Mouse (Mus musculus) frontal cortex, postnatal 14 days (tissue): ENCODE data around the gene Man2a1.
"Not testable (repeated sequence)": the region's sequence is repeated elsewhere in the genome, so short reads cannot be mapped to it uniquely, and the experiment has no call there.

Experiments used
- DNase-seq, 2 experiments: peaks; one replicate each; pipeline ENCODE4 v3.0.0; 2022; ENCODE audit warnings: low spot score in 2 of 2

Man2a1 gene

DNA sequence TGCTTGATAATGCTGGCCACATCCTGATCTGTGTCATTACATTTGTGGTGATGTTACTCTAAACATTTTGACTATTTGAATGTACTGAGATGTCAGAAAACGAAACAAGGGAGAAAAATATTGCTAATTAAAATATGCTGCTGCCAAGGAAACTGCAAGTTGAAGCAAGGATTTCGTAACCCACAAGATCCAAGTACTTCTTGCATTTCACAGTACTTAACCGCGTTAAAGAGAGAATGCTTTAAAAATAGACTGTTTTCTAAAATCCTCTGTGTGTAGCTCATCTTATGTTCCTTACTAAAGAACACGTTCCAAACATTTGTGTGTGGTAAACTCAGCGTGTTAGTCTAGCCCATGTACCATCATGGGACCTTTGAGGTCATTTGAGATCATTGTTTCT lies 153.0 kb downstream of the Man2a1 start:
- DNase-seq, result no peak

DNA sequence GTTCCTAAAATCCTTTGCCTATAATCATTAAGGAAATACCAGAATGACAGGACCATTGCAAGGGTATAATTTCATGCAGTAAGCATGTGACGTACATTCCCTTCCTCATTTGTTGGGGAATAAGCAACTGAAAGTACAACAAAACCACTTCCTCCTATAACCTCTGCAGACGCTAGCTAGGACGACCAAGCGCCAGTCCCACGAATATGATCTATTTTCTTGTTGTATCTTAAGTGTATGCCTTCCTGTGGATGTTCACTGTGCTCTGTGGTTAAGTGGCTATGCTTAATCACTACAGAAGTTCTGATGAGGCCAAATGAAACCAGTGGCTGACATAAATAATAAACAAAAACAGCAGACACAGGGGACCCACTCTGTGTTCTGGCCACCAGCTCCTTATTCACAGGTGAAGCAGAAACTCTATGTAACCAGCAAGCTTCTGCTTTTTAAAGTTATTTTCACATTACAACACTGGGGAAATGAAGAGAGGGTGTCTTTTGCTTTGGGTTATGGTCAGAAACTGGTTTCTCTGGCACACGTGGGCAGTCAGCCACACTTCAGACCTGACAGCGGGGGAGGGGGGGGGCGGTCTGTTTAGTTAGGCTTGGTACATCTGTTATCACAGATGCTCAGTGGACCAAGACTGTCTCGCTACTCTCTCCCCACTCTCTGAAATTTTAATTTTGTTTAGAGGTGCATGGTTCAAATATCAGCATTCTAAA lies 153.8 kb downstream of the Man2a1 start:
- no peak for DNase-seq

DNA sequence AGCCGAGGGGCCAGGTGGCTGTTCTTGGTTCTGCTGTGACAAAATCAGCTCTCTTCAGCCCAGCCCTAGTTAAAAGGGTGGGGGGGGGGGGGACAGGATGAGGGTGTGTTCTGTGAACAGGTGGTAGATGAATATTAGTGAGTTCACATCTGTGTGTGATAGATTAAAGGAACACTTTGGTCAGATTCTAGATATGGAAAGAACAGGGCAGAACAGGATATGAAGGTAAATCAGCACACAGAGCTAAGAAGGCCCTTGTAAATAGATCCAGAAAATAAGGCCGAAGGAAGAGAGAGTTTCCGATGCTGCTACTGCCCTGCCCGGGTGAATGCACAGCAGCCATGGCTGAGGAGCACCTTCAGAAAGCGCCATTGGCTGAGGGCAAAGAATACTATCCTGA lies 154.7 kb downstream of the Man2a1 start:
- DNase-seq, result no peak

DNA sequence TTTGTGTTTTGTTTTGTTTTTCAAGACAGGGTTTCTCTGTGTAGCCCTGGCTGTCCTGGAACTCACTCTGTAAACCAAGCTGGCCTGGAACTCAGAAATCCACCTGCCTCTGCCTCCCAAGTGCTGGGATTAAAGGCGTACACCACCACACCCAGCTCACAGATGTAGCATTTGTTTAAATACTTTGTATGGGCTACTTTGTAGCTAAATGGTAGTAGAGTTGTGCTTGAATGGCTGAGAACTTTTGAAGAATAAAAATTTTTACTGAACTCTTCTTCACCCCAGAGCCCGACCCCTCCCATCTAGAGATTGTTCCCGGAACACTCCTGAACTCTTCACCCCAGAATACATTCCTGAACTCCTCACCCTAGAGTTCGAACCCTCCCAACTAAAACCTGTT lies 162.1 kb downstream of the Man2a1 start:
- not testable (repeated sequence) for DNase-seq

DNA sequence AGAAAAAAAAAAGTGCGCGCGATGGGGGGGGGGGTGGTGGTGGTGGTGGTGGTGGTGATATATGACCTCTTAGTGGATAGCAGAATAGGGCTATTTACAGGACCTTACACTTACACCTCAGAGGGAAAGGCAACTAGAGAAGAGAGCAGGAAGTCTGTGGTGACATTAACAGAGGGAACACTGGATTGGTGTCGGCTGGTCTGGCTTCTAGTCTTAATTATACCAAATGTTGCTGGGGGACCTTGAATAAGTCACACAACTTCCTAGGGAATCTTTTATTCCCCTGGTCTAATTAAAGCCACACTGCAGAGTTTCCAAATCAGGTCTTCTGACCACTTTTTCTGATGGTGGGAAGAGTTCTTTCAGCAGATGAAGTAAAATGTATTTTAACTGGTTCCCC lies 163.0 kb downstream of the Man2a1 start:
- DNase-seq, result no peak

DNA sequence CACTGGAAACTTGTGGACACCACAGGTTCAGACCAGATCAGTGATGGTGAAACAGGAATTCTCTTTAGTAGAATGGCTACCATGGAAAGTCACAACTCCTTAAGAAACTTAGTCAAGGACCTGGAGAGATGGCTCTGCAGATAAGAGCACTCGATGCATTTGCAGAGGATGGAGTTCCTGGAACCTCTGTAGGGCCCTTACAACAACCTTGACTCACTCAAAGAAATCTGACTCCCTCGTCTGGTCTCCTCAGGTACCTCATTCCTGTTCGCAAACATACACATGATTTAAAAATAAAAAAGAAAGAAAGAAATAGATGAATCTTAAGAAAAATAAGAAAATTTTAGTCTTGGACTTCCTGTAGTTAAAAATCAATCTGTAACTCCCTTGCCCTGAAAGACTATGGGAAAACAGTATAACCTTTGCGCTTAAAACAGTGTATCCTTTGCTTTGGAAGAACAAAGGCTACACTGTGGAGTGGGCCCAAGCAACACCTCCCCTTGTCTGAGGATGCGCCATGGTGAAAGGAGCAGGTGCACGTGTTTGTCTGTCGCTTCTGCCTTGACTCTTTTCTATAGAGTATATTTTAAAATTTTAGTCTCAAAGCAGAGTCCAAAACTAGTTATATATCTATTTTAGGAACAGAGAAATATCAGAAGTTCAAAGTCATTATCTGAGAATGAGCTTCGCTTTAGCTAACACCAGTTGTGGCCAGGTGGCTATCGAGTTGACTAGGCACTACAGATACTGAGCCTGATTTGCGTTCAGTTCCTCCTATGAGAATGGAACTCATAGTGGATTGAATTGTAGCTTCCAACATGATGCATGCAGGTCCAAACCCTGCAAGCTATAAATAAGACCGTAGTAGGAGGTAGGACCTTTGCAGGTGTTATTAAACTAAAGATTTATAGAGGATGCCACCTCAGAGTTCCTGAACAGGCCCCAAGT lies 163.9 kb downstream of the Man2a1 start:
- no peak for DNase-seq

DNA sequence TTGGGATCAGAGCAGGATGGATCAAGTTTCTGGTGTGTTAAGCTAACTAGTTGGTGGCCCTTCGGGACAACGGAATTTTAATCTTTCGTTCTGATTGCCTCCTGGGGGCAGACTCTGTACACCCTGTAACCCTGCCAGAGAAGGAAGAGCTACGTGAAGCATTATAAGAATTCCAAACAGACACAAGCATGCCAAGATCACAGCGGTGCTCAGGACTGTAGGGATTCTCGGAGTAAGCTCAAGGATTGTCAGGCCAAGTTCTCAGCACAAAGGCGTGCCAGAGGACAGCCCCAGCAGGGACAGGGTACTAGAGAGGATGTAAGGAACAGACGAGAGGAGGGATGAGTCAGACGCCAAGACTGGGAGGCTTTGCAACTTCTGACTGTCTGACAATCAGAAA lies 164.8 kb downstream of the Man2a1 start:
- DNase-seq, result no peak

DNA sequence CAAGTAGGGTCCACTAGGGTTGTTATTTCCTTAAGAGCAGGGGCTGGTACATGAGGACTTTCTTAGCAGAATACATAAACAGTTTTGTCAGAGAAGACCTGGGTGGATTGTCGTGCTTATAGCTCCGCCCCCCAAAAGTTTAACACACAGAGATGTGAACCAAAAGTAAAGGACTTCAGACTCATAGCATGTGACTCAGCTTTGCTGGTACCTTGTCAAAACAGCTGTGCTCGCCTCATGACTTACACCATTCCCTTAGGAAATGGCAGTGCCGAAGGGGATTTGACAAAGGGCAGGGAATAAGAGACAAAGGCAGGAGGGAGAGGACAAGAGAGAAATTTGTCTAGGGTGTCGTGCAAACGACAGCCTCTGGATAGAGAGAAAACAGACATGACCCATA lies 166.0 kb downstream of the Man2a1 start:
- no peak for DNase-seq

DNA sequence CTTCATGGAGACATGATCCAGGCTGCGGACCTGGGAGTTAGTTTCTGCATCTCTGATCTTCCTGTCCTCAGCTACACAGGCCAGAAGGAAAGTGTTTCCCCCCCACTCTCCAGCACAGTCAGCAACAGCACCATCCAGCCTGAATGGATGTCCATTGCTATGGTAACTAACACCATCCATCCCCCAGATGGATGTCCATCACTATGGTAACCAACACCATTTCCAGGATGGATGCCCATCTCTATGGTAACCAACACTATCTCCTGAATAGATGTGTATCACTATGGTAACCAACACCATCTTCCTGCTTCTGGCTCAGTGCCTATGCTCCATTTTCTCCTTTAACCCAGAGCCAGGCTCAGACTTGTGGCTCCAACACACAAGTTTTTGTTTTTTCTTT lies 169.7 kb downstream of the Man2a1 start:
- no peak for DNase-seq

DNA sequence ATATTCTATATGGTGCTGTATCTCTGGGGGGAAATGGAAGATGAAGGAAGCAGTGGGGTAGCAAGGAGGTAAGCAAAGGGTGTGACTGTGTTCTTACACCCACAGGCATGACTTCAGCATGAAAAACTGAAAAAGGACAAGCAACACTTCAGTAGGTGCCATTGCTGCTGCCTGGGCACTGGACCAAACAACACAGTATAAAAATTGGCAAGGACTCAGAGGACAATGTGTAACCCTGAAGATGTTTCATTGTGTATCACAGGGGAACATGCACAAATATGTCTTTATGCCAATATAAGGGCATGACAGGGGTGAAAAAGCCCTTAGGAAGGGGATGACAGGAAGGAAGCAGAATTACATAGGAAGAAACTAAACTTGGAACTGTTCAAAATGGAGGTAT lies 172.1 kb downstream of the Man2a1 start:
- DNase-seq, result no peak

DNA sequence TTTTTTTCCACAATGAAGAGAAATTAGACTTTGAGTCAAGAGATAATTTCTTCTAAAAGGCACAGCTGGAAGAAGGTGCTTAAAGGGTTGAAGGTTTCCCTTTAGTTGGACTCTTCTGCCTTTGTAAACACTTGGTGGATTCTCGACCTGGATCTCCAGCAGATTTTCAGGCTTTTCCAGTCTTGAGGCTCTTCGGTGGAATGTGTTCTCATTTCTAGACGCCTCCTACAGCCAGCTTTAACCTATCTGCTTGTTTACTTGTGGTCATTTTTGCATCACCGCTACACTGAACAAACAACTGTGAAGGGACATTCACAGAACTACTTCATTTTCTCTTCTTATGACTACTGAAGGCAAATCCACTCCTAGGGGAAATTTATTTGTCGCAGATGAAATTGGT lies 173.7 kb downstream of the Man2a1 start:
- no peak for DNase-seq

DNA sequence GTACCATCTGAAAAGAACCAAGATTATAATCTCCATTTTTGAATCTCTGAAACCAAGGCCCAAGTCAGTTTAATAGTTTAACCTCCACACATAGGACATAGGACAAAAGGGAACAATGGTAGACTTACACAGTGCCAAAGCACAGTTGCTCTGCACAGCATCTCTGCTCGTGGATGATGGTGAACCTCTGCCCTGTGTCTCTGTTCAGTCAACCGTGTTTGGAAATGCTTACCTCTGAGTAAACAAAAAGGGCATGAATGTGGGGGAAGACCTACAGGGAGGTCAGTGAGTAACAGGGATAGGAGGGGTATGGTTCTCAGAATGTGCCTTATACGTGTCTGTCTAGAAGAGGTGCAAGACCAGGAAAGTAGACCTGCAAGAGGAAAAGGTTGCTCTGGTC lies 177.8 kb downstream of the Man2a1 start:
- no peak for DNase-seq

DNA sequence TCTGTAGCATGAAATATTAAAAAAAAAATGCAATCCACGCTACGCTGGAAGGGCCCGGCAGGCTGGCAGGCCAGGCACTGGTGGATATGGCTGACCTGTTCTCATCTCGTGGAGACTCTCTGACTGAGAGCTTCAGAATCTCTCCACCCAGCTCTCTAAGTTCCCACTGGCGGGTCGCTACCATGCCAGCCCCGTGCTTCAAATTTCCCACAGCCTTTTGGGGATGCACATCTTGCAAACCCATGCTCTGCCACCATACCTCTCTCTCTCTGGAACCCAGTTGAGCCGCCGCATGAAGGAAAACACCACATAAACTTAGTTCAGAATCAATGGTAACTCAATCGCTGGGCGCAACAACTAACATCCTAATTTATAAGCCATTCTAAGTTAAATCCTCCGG lies 178.2 kb downstream of the Man2a1 start:
- DNase-seq, result no peak

DNA sequence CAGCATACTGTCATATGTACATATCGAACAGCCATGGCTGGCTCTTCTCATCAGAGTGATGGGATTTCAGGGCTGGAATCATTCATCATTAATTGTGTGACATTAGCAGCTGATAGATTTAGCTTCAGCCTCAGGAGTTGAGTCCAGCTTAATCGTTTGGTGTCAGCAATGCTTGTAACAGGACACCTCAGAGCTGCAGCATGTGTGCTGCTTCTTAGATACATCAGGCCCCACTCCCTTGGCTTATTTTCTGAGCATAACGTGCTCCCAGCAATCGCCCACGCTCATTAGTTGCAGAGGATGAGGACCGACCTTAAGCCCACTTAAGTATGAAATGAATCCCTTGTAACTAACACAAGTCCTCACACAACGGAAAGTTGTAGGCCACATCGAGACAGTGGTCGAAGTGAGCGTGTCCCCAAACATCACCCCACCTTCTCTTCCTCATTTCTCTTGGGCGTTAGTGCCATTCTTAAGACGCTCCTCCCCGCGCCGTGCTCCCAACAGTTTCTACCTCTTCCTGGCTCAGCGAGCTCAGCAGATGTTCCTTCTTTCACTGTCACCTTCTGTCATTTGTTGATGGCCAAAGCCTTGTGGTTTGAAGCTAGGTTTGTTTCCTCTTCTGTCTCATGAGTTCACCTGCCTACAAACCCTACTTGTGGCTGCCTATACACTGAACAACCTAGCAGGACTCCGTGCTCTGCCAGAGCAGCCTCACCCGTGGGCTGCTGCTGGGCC lies 180.4 kb downstream of the Man2a1 start:
- no peak for DNase-seq

DNA sequence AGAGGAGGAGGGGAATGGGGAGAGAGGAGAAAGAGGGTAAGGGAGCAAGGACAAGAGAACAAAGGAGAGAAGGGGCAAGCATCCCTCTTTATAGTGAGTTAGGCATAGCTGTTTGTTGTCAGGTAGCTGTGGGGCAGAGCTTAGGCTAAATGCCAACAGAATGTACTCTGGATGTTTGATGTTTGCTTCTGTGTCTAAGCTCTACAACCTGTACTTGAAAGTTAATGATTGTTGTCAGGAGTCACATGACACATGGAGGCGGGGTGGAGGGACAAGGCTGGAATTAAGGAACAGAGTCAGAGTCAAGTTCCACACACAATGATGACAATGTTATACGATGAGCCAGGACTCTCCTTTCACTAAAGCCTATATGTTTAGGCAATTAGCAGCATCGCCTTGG lies 181.8 kb downstream of the Man2a1 start:
- no peak for DNase-seq

DNA sequence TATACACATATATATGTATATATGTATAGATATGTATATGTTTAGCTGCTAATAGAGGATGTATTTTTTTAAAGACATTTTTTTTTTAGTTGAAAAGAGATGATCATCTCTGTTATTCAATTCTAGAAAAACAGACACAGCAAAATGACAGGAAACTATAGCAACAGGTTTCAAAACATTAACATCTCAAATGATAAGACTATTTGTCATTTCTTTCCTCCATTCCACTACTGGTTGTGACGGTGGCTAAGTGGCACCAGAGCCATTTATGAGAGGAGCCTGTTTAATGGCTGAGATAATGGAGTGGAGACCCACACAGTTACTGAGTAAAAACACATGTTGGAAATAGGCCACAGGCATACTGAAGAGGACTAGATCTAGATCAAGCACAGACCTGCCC lies 185.4 kb downstream of the Man2a1 start:
- no peak for DNase-seq

DNA sequence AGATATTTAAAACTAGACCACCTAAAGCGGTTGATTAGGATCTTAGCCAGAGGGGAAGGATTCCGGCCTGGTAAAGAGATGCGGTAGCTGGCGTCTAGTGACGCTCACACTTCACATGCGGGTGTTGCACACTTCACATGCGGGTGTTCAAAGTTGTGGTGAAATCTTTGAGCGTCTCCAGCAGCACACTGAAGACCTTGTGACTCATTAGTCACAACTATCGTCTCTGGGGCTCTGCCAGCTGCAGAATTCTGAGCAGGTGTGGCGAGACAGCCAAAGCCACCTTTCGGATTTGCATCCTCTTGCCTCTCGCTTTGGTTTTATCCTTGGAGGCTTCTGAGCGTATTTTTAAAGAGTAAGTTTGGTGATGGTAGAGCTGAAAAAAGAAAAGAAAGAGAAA lies 187.8 kb downstream of the Man2a1 start:
- DNase-seq, result no peak

DNA sequence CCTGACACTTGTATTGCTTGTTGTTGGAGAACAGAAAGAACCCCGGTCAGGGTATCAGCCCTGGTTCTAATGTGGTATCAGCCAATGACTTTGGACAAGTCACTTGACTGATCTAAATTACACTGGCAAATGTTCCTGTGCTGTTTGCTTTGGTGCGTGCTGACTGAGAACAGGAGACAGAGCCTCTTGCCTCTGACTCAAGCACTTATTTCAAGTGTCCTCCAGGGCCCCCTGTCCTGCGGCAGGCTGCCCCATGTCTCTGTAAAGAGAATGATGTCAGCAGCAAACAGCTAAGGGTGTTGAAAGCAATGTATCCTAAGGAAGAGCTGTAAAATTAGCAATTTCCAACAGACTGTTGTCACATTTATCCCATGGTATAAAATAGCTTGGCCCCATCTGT lies 188.6 kb downstream of the Man2a1 start:
- DNase-seq, result no peak

DNA sequence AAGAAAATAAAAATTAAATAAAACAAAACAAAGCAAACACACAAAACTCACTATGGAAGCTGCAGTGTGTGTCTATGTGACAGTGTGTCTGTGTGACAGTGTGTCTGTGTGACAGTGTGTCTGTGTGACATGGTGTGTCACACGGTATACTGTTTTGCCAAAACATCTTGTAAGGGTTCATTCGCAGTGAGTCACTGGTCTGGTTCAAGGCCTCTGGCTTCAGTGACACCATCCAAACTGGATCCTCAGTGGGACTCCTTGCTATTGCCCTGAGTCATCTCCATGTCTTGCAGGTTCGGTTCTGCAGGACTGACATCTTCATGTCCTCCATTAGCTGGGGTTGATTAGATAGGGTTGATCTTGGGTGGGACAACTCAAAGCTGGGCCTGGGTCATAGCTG lies 191.5 kb downstream of the Man2a1 start:
- no peak for DNase-seq

DNA sequence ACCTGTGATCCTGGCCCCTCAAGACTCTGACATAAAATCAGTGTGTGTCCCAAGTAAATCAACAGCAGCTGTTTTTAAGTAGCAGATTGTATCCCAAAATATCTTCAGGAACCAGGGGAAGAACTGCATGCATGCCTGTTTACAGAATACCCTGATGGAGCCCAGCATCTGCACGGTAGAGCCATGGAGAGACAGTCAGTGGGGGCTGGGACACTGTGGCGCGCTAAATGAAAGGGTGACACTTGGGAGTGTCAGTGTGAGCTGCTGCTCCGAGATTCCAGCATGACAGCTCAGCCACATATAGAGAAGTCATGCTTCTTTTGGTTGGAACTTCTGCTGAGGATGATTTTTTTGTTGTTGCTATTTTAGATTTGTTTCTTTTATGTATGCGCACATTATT lies 192.1 kb downstream of the Man2a1 start:
- DNase-seq, result no peak

DNA sequence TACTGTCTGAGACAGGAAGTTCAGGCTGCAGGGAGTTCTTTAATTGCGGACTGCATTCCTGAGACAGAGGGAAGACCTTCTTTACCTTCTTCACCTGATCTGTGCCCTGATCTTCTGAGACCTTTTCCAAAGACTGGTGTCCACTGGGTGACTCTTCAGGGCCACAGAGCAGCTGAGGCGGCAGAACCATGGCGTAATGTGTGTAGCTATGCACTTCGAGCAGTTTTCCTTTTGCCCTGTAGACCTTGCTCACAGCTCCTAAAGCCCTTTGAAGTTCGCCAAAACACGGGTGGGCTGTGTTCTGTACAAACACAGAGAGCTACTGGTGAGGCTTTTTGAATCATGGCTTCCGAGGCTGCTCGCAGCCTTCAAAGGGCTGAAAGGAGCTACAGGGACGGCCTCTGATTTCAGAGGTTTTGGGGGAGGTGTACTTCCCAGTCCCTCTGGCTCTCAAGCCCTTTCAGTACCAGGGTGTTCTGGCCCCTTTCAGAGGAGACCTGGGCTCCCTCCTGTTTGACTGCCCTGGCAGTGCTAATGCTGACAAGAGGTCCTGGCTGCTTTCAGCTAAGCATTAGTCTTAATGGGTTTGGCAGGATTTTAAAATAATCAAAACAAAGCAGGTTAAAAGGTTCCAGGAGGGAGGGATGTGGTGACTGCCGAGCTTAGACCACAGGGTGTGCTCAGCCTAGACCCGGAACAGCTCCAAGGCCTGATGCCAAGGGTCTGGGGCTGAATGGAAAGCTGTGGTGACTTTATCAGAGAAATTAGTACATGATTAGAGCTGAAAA lies 201.8 kb downstream of the Man2a1 start:
- DNase-seq, result no peak

DNA sequence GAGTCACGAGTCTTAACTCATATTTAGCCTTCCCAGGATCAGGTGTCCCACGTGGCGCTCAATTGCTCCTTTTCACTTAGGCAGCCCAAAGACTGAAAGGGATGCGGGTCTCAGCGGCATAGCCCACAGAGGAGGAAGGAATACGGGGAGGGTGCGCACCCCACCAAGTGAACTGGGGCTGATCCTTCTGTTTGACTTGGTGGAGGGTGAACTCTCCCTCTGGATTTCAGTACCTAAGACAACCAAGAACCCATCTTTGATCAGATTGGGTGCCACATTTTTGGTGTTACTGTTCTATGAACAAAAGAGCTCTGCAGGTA lies 202.4 kb downstream of the Man2a1 start:
- no peak for DNase-seq
